ENCODE assay signal across 8 mouse cellular contexts in genomic region chr16:32330876-32331670, GRCm38 (mm10). TPM values are rescaled to one million over a fixed set of nuclear protein-coding genes. Genes with fewer than 3 reads are reported as not detected.
DNase-seq lines count a peak whose midpoint lies in the region; ATAC-seq lines count a peak whose summit lies in the region.
"Had no signal": no experiment of that assay in that cellular context is flagged by ENCODE, and none has a peak within 500 bp of the region (broad histone marks: within the 10 kb centered on the region; RNA-seq: fewer than 3 reads in every experiment).

No protein-coding gene starts in this region.

- H3K4me2 ChIP-seq in lung, embryonic 16.5 days (ENCODE audit: low read depth, low read length) = peak overlapping the region; percentile 57
- peak overlapping the region; percentile 28; the same call in 1 of the 2 replicates for H3K4me2 ChIP-seq in forebrain, embryonic 11.5 days (ENCODE audit: low read depth, low read length, severe bottlenecking)
- H3K4me2 ChIP-seq in stomach, embryonic 14.5 days (replicated peaks; ENCODE audit: low read depth, low read length) = peak overlapping the region; percentile 40

- no peak overlapping the region for H3K27ac ChIP-seq in lung, embryonic 16.5 days (ENCODE audit: low read length)
- peak overlapping the region; percentile 88; the same call in 1 of the 2 replicates for H3K27ac ChIP-seq in forebrain, embryonic 11.5 days (ENCODE audit: low read depth, low read length)
- peak overlapping the region; percentile 99; the same call in 1 of the 2 replicates for H3K27ac ChIP-seq in limb, embryonic 10.5 days
- H3K27ac ChIP-seq in stomach, embryonic 14.5 days (ENCODE audit: low read length) = 0 out of 2 replicates have a peak overlapping the region, but pooled peaks have one; percentile 97

- no peak for DNase-seq in lung, postnatal 36 days
- DNase-seq in forebrain, embryonic 11.5 days (ENCODE audit: low spot score) = no peak
- DNase-seq in limb, embryonic 10.5 days (ENCODE audit: low spot score) = peak; percentile 38
- no peak for DNase-seq in adrenal gland, postnatal 14 days
- no peak for DNase-seq in spleen, postnatal 36 days (ENCODE audit: low spot score in 2 of 2)

- H3K9ac ChIP-seq in lung, embryonic 16.5 days (ENCODE audit: low read length) = peak overlapping the region; percentile 35; the same call in 1 of the 2 replicates
- H3K9ac ChIP-seq in forebrain, embryonic 11.5 days (ENCODE audit: low read length) = no peak overlapping the region
- no peak overlapping the region for H3K9ac ChIP-seq in stomach, embryonic 14.5 days (replicated peaks; ENCODE audit: low read depth, low read length)

- WGBS in lung, embryonic 16.5 days = 44% methylated on average over 9 of the region's 9 CpGs
- WGBS in forebrain, embryonic 11.5 days = 60% methylated on average over 9 of the region's 9 CpGs
- 60% methylated on average over 9 of the region's 9 CpGs for WGBS in limb, embryonic 10.5 days
- WGBS in stomach, embryonic 14.5 days = 44% methylated on average over 9 of the region's 9 CpGs

- no peaks in the 10 kb centered on the region for H3K36me3 ChIP-seq in lung, embryonic 16.5 days (ENCODE audit: control insufficient read depth, insufficient read depth, low read length)
- no peaks in the 10 kb centered on the region for H3K36me3 ChIP-seq in forebrain, embryonic 11.5 days (ENCODE audit: control insufficient read depth, insufficient read depth, low read length)
- no peaks in the 10 kb centered on the region for H3K36me3 ChIP-seq in limb, embryonic 10.5 days
- no peaks in the 10 kb centered on the region for H3K36me3 ChIP-seq in stomach, embryonic 14.5 days (ENCODE audit: control insufficient read depth, insufficient read depth, low read length)

- peak overlapping the region; percentile 24; the same call in 1 of the 2 replicates for H3K4me3 ChIP-seq in lung, embryonic 16.5 days (ENCODE audit: low read length)
- H3K4me3 ChIP-seq in forebrain, embryonic 11.5 days (ENCODE audit: low read depth, low read length) = peak overlapping the region; percentile 98
- peak overlapping the region; percentile 100 for H3K4me3 ChIP-seq in limb, embryonic 10.5 days
- H3K4me3 ChIP-seq in stomach, embryonic 14.5 days (ENCODE audit: low read depth, low read length) = peak overlapping the region; percentile 64

- no peaks in the 10 kb centered on the region for H3K27me3 ChIP-seq in lung, embryonic 16.5 days (ENCODE audit: control insufficient read depth, insufficient read depth, low read depth, low read length)
- no peaks in the 10 kb centered on the region for H3K27me3 ChIP-seq in forebrain, embryonic 11.5 days (ENCODE audit: control insufficient read depth, insufficient read depth, low read length)
- H3K27me3 ChIP-seq in limb, embryonic 10.5 days (ENCODE audit: low read depth, poor library complexity, severe bottlenecking) = no peaks in the 10 kb centered on the region
- no peaks in the 10 kb centered on the region for H3K27me3 ChIP-seq in stomach, embryonic 14.5 days (ENCODE audit: control insufficient read depth, insufficient read depth, low read length)

- ATAC-seq in lung, embryonic 16.5 days (ENCODE audit: low read depth) = no peak
- no peak for ATAC-seq in forebrain, embryonic 11.5 days (replicated peaks; ENCODE audit: low FRiP score)
- ATAC-seq in stomach, embryonic 14.5 days (ENCODE audit: insufficient number of reproducible peaks, insufficient read depth, low FRiP score, low read depth) = no peak

- H3K9me3 ChIP-seq in lung, embryonic 16.5 days (ENCODE audit: control insufficient read depth, low read length) = no peaks in the 10 kb centered on the region
- no peaks in the 10 kb centered on the region for H3K9me3 ChIP-seq in forebrain, embryonic 11.5 days (ENCODE audit: control insufficient read depth, low read length)
- no peaks in the 10 kb centered on the region for H3K9me3 ChIP-seq in limb, embryonic 10.5 days (replicated peaks)
- H3K9me3 ChIP-seq in stomach, embryonic 14.5 days (ENCODE audit: control insufficient read depth, low read depth, low read length) = no peaks in the 10 kb centered on the region

- H3K4me1 ChIP-seq in lung, embryonic 16.5 days (replicated peaks; ENCODE audit: control insufficient read depth, insufficient read depth, low read length) = peaks cover 2% of the 10 kb centered on the region; the same call in 1 of the 2 replicates
- H3K4me1 ChIP-seq in forebrain, embryonic 11.5 days (replicated peaks; ENCODE audit: control insufficient read depth, insufficient read depth, low read length) = no peaks in the 10 kb centered on the region
- peaks cover 16% of the 10 kb centered on the region for H3K4me1 ChIP-seq in limb, embryonic 10.5 days
- no peaks in the 10 kb centered on the region for H3K4me1 ChIP-seq in stomach, embryonic 14.5 days (ENCODE audit: control insufficient read depth, insufficient read depth, low read length)

RNA-seq across cellular contexts. Expression of gene Ubxn7, which starts 1.0 kb away (rescaled TPM):
- polyA plus RNA-seq in lung, embryonic 16.5 days (2015; fragmentation: Nextera tagmentation; extraction: Ambion mirVana) = 22.5 and 25.4 TPM in 2 replicates
- polyA plus RNA-seq in forebrain, embryonic 11.5 days (2014; fragmentation: Nextera tagmentation; extraction: Ambion mirVana) = 24.6 and 28.8 TPM in 2 replicates
- 26.4 and 26.8 TPM in 2 replicates for polyA plus RNA-seq in limb, embryonic 10.5 days (2016; fragmentation: Nextera tagmentation; extraction: Ambion mirVana)
- 28.4 and 32.4 TPM in 2 replicates for polyA plus RNA-seq in stomach, embryonic 14.5 days (2014; fragmentation: Nextera tagmentation; extraction: Ambion mirVana)
- total RNA-seq in adrenal gland, postnatal 14 days (2021) = 50.3 and 55.2 TPM in 2 replicates

RNA-seq across cellular contexts. Expression of gene Rnf168, which starts 53.8 kb away (rescaled TPM):
- 26.3 and 26.9 TPM in 2 replicates for polyA plus RNA-seq in lung, embryonic 16.5 days (2015; fragmentation: Nextera tagmentation; extraction: Ambion mirVana)
- 36.6 and 40.9 TPM in 2 replicates for polyA plus RNA-seq in forebrain, embryonic 11.5 days (2014; fragmentation: Nextera tagmentation; extraction: Ambion mirVana)
- 30.5 and 34.7 TPM in 2 replicates for polyA plus RNA-seq in limb, embryonic 10.5 days (2016; fragmentation: Nextera tagmentation; extraction: Ambion mirVana)
- 28.0 and 28.3 TPM in 2 replicates for polyA plus RNA-seq in stomach, embryonic 14.5 days (2014; fragmentation: Nextera tagmentation; extraction: Ambion mirVana)
- 22.2 and 22.8 TPM in 2 replicates for total RNA-seq in adrenal gland, postnatal 14 days (2021)

RNA-seq across cellular contexts. Expression of gene Smco1, which starts 59.8 kb away (rescaled TPM):
- 0.18 TPM in 1 of 2 replicates, not detected in the other for polyA plus RNA-seq in lung, embryonic 16.5 days (2015; fragmentation: Nextera tagmentation; extraction: Ambion mirVana)
- not detected in 2 replicates for polyA plus RNA-seq in forebrain, embryonic 11.5 days (2014; fragmentation: Nextera tagmentation; extraction: Ambion mirVana)
- not detected in 2 replicates for polyA plus RNA-seq in limb, embryonic 10.5 days (2016; fragmentation: Nextera tagmentation; extraction: Ambion mirVana)
- polyA plus RNA-seq in stomach, embryonic 14.5 days (2014; fragmentation: Nextera tagmentation; extraction: Ambion mirVana) = not detected in 2 replicates
- total RNA-seq in adrenal gland, postnatal 14 days (2021) = not detected in 2 replicates
- total RNA-seq: liver, adult 2 months had no signal
- polyA plus RNA-seq: liver, adult 2 months had no signal

Comparison
In these comparisons a context has a peak if more than half of its experiments do, and no peak if none do; other contexts are left out.
1. H3K4me3 ChIP-seq: peak in every context shown above with its lines; median percentile 100 in limb, embryonic 10.5 days; 98 in forebrain, embryonic 11.5 days; 64 in stomach, embryonic 14.5 days; 24 in lung, embryonic 16.5 days.